Mouse (Mus musculus) induced T-regulatory cell, adult 2 months (primary cell): Measurements from ENCODE around the gene D17H6S53E.
A peak's percentile ranks its signal among the peaks of the same experiment; 100 is the strongest.

Experiments
- DNase-seq: peaks from one replicate; pipeline ENCODE4 v3.0.0-alpha.2; 2012; ENCODE audit warnings: low read depth

The D17H6S53E gene

DNA sequence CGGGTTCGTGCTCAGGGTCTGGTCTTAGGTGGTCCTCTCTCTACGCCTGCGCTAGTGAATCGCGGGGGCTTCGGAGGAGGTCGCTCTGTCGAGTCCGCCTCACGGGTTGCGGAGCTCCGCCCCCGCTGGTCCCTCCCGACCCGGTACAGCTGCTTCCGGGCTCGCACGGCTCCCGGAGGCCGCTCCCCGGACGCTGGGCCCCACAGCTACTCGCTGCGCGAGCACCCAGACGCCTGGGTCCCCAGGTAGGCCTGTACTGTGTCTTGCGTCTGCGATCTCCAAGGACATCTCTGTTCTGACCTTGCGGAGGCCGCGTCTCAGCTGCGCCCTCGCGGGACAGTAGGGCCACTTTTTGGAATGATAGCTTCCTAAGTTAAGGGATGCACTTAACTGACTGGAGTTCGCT, at the start of gene D17H6S53E:
D17H6S53E (plus strand) TSS at position 168 of the 406 bp plus-strand sequence.
- DNase-seq, result peak; percentile 89

DNA sequence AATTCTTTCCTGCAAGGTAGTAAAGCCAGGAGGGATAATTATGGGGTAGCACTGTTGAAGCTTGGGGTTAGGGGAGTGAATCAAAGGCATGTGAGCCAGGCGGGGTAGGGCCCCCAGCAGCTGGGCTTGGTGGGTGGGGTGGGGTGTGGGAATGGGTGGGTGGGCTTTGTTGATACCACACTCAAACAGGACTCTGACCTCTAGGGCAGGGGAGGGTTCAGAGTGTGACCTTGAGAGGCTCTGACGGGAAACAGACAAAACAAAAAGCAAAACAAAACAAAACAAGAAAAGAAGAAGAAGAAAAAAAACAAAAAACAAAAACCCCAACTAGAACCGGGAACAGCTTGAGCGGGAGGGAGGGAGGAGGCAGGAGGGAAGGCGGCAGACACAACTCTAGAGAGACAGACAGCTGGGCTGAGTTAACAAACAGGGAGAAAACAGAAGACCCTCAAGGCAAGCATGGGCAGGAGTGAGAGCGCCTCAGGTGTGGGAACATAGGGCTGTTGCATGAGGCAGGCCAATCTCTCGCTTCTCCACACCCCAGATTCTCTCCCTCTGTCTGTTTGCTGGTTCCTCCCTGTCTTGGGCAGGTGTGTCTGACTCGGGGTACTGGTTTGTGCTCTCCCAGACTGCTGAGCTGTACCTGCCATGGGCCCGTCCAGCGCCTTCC, 49.5 kb upstream of the D17H6S53E start, which contains the start of gene Ly6g6e:
Ly6g6e (plus strand) TSS at position 396 of the 670 bp plus-strand sequence.
- no peak for DNase-seq

DNA sequence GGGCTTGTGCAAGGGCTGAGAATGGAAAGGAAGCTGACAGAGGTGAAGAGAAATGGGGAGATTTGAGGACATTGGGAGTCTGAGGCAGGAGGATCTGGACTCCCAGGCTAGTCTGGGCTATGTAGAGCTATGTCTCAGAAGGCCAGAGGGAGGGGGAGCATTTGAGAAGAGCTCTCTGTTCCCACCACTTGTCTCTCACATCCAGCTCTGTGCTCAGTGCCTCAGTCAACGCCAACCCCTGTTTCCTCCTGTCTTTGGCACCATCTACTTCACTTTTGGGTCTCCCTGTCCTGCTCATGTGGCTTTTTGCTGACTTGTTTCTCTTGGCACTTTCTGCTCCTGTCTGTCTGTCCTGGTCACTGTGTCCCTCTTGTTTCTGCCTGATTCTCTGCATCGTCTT, 48.9 kb upstream of the D17H6S53E start:
- no peak for DNase-seq

GRCm38 (mm10) chr17:35077786-35078233, 48.4 kb upstream of the D17H6S53E start, which contains the start of gene Ly6g6d:
TSS of gene Ly6g6d (minus strand) at chr17:35078065.
- no peak for DNase-seq

GRCm38 (mm10) chr17:35079778-35080177, 46.4 kb upstream of the D17H6S53E start:
- DNase-seq, result no peak

DNA sequence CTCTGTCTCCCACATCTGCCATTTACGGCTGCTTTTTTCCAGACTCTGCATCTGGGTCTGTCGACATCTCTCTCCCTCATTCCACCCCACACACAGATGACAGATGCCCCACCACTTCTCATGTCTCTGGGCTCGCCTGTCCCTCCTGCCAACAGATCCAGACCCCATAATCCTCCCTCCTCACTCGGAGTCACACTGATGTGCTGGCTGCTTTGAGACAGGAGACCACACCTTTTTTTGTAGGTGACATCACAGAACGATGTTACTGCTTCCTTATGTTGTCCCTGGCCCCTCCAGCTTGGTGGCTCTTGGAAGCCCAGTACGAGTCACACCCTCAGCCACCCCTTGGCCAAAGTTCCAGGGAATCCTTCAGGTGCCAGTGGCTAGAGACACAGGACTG, 45.9 kb upstream of the D17H6S53E start:
- DNase-seq, result no peak

- no peak for DNase-seq
Measured at GRCm38 (mm10) chr17:35080710-35081109, 45.5 kb upstream of the D17H6S53E start.

DNA sequence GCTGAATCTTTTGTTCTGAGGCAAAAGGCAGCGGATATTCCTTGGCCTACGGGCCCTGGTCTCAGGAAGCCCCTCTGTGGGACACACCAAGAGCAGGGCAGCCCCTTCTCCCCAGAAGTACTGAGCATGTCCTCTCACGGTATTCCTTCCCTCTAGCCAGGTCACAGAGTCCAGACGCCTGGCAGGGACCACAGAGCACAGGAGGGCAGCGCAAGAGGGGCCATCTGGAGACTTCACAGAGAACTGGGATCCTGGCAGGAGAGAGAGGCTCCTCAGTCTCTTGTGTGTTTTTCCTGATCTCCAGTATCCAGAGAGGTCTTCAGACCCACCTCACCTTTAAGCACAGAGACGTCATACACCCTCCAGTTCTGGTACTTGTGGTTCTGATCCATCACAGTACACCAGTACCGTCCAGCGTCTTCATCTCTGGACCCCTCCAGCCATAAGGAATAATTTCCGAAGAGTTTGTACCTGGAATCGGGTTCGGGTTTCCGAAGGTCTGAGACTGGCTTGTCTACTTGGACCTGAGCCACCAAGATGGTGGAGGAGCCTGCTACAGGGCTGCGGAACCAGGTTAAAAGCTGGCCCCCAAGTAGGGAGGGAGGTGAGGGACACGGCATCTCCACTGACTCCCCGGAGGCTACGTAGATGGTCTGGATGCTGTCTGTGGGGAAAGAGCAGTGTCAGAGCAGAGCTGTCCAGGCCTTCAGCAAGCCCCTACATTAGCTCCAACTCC, 43.2 kb upstream of the D17H6S53E start:
- DNase-seq, result no peak

- no peak for DNase-seq
Measured at GRCm38 (mm10) chr17:35083929-35084497, 42.2 kb upstream of the D17H6S53E start.

- no peak for DNase-seq
Measured at GRCm38 (mm10) chr17:35085208-35085865, 40.8 kb upstream of the D17H6S53E start, which contains the start of gene Ly6g6f. TSS of gene Ly6g6f (minus strand) at chr17:35085610.

DNA sequence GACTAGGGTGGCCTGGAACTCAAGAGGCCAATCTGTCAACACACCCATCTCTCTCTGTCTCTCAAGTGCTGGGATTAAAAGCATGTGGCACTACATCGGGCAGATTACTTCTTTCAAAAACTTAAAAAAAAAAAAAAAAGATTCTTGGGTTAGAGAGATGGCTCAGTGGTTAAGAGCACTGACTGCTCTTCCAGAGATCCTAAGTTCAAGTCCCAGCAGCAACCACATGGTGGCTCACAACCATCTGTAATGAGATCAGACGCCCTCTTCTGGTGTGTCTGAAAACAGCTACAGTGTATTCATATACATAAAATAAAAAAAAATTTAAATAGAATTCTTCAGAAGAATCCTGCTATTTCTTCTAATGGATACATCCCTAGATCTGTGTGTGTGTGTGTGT, 38.0 kb upstream of the D17H6S53E start:
- DNase-seq, result peak; percentile 47

GRCm38 (mm10) chr17:35088825-35089644, 37.1 kb upstream of the D17H6S53E start, which contains the start of gene Abhd16a:
TSS of gene Abhd16a (plus strand) at chr17:35089263.
- peak; percentile 96 for DNase-seq

- no peak for DNase-seq
Measured at GRCm38 (mm10) chr17:35090166-35090932, 35.8 kb upstream of the D17H6S53E start.

- no peak for DNase-seq
Measured at GRCm38 (mm10) chr17:35092403-35093198, 33.6 kb upstream of the D17H6S53E start.

DNA sequence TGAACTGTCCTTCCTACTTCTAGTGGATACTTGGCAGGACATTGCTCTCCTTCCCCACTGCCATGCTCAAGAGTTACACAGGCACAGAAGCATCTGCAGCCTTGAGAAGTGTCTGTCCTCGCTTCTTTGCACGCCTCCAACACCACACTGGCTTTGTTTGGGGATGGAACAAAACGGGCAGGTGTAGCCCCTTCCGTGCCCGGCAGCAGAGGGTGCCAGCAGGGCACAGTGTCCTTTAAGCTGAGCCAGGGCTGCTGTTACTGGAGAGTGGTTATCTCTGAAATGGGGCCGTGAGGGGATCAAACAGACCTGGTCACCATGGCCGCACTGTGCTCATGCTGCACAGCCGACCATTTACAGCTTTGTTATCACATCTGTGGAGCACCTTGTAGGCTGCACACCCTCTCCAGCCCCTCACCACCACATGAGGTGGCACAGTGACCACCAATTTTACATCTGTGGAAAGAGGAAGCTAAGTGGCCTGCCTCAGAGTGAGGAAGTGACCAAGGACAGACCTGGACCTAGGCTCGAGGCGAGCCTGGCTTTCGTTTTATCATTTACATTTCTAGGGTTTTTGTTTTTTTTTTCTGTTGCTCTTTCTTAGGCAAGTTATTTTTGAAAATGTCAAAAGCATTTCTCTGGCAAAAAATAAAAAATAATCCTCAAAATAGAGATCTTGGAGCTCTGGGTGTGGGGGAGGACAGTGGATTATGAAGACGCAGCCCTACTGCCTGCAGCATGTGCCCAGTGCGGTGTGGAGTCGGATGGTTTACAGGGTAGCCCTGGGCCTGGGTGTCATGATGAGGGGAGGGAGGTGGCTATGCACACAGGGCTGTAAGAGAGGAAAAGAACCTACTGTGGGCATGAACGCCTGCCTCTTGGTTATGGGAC, 31.5 kb upstream of the D17H6S53E start:
- no peak for DNase-seq

DNA sequence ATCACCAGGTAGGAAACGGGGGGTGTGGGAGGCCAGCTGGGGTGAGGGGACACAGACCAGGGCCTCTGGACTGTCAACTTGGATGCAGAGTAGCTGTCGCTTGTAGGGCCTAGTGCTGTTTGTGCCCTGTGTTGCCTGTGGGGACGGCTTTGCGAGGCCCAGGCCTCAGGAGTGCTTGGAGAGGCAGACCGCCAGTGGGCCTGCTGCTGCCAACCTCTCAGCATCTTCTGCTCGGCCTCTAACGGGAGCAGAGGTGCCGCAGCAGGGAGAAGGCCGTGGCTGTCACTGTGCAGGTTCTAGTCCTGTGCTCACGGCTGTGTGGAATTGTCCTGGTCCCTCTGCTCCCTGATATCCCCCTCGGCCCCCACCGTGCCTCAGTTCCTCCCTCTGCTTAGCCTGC, 29.6 kb upstream of the D17H6S53E start:
- DNase-seq, result no peak

DNA sequence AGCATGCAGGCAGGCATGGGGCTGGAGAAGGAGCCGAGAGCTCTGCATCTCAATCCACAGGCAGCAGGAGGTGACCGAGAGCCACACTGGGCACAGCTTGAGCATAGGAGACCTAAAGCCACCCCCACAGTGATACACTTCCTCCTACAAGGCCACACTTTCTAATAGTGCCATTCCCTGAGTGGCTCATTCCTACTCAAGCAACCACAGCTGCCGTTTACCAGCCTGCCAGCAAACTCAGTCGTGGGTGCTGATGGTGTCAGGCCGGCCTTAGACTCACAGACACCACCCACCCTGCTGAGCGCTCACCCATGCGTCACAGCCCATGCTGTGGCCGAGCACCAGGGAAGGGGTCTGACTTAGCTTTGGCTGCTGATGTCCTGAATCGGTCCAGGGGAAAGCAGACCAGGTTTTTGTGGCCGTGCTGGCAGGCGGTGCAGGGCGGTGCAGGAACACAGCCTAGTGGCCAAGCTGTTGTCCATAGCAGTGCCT, 29.0 kb upstream of the D17H6S53E start:
- no peak for DNase-seq

GRCm38 (mm10) chr17:35100196-35100765, 25.9 kb upstream of the D17H6S53E start:
- no peak for DNase-seq
